Mouse (Mus musculus) midbrain, embryonic 13.5 days (tissue): ENCODE measurements at regions not wholly inside any gene's neighbourhood (a gene's known extent, or its start where the extent isn't known, plus 50 kb on each side); places are given as distances from the start of the nearest gene placed in this dataset.

Experiments used
- ATAC-seq: fragments of 200-750 bp; cut with Nextera tagmentation; 2 replicates; pipeline ENCODE4 v1.8.0; 2017; ENCODE audit warnings: mild to moderate bottlenecking, moderate TSS enrichment, moderate library complexity
- H3K27ac ChIP-seq: fragments of 300-500 bp; sonication (generic); 2 replicates; pipeline ENCODE4 v1.5.1; 2015; ENCODE audit warnings: inconsistent platforms, mild to moderate bottlenecking, moderate library complexity
- H3K27me3 ChIP-seq: fragments of 300-500 bp; sonication (generic); 2 replicates; pipeline ENCODE4 v1.6.1; 2015; ENCODE audit warnings: mild to moderate bottlenecking, inconsistent platforms
- H3K36me3 ChIP-seq: fragments of 300-500 bp; sonication (generic); 2 replicates; pipeline ENCODE4 v1.6.1; 2015; ENCODE audit warnings: mild to moderate bottlenecking, inconsistent platforms
- H3K4me1 ChIP-seq: fragments of 300-500 bp; sonication (generic); replicated peaks from 2 replicates; pipeline ENCODE4 v1.6.1; 2015; ENCODE audit warnings: inconsistent platforms
- H3K4me2 ChIP-seq: fragments of 300-500 bp; sonication (generic); replicated peaks from 2 replicates; pipeline ENCODE4 v1.6.1; 2015; ENCODE audit warnings: moderate library complexity, mild to moderate bottlenecking, inconsistent platforms
- H3K4me3 ChIP-seq: fragments of 300-500 bp; sonication (generic); replicated peaks from 2 replicates; pipeline ENCODE4 v1.5.1; 2015; ENCODE audit warnings: mild to moderate bottlenecking, inconsistent platforms
- H3K9ac ChIP-seq: fragments of 300-500 bp; sonication (generic); replicated peaks from 2 replicates; pipeline ENCODE4 v1.6.1; 2015; ENCODE audit warnings: mild to moderate bottlenecking, inconsistent platforms
- H3K9me3 ChIP-seq: fragments of 300-500 bp; sonication (generic); 2 replicates; pipeline ENCODE4 v1.6.1; 2016; ENCODE audit warnings: mild to moderate bottlenecking, inconsistent platforms
- WGBS: fragments of 180-500 bp; shearing (Covaris S2); methylation state at CpG from one replicate; pipeline ENCODE4 v1.1.7; 2015; 5-methylcytosine and 5-hydroxymethylcytosine counted together

DNA sequence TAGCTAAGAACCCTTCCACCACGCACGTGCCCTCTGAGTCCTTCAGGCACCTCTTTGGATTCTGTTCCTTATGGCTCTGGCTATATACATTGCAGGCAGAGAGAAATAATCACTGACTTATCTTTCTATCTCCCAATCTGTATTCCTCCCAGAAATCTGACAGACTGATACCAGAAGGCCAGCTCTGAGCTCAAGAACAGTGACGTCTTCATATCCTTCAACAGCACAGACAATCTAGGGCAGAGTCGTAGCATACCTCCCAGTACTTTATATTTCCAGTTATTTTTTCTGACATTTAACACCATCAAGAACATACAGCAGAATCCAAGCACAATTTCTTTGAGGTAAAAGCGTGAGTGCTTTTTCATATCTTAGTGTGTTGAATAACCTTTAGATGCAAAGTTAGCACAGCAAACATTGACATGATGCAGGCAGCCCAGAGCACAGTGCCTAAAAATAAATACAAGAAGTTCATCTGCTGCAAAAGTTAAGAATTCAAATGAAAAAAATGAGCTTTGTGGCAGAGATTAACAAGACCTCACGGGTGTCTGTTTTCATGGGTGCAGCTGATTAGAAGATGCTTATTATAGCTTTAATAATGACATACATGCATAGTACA is 358.1 kb upstream of the Satb1 start:
- Histone ChIP-seq H3K4me1 (no peaks in the 10 kb centered on the region), H3K9me3 (no peaks in the 10 kb centered on the region), H3K9ac (no peak overlapping the region), H3K4me3 (no peak overlapping the region), H3K4me2 (no peak overlapping the region), H3K27ac (no peak overlapping the region), H3K36me3 (no peaks in the 10 kb centered on the region), H3K27me3 (no peaks in the 10 kb centered on the region)
- WGBS, result 89% methylated on average over 6 of the region's 6 CpGs
- ATAC-seq, result no peak

DNA sequence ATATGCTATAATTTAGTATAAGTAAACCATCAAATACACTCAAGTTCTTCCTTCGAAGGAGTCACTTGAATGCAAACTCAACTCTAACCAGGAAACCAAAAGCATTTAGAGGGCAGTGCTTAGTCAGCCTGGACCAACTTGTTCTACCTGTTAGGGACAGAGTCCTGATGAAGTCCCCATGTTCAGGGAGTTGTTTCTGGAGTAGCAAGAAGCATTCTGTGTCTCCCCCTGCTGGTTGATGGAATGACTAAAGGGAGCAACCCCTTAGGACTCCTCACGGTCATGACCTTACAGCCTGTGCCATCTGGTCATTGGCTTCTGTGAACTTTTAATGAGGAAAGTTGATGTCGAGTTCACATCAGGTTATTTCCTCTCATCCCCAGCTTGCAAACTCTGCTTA is 349.6 kb upstream of the Satb1 start:
- Histone ChIP-seq H3K4me2 (no peak overlapping the region), H3K9me3 (peaks cover 3% of the 10 kb centered on the region; the same call in 1 of the 2 replicates), H3K36me3 (no peaks in the 10 kb centered on the region), H3K9ac (no peak overlapping the region), H3K27ac (no peak overlapping the region), H3K27me3 (no peaks in the 10 kb centered on the region), H3K4me3 (no peak overlapping the region), H3K4me1 (no peaks in the 10 kb centered on the region)
- ATAC-seq, result no peak
- WGBS, result 55% methylated on average over 3 of the region's 3 CpGs

DNA sequence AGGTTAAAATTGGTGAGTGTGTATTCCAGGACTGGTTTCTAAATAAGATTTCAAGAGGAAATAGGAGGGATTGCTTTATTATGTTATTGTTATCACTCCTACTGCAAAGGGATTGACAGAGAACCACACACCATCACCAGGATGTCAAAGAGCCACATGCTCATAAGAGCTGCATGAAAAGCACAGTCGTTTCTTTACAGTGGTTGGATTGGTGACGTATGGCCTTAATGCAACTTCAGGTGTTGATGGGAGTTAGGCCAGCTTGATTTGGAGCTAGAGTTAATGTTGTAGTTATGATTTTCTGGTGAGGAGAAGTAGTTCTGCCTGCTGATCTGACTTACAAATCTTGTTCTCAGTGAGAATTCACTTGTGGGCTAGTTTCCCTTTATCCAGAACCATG is 344.9 kb upstream of the Satb1 start:
- no peak overlapping the region for H3K4me2 ChIP-seq
- no peak overlapping the region for H3K27ac ChIP-seq
- H3K9me3 ChIP-seq, result peaks cover 3% of the 10 kb centered on the region; the same call in 1 of the 2 replicates
- H3K4me3 ChIP-seq, result no peak overlapping the region
- no peak overlapping the region for H3K9ac ChIP-seq
- H3K36me3 ChIP-seq, result no peaks in the 10 kb centered on the region
- no peaks in the 10 kb centered on the region for H3K4me1 ChIP-seq
- no peak for ATAC-seq
- no peaks in the 10 kb centered on the region for H3K27me3 ChIP-seq
- 89% methylated on average over 2 of the region's 2 CpGs for WGBS

DNA sequence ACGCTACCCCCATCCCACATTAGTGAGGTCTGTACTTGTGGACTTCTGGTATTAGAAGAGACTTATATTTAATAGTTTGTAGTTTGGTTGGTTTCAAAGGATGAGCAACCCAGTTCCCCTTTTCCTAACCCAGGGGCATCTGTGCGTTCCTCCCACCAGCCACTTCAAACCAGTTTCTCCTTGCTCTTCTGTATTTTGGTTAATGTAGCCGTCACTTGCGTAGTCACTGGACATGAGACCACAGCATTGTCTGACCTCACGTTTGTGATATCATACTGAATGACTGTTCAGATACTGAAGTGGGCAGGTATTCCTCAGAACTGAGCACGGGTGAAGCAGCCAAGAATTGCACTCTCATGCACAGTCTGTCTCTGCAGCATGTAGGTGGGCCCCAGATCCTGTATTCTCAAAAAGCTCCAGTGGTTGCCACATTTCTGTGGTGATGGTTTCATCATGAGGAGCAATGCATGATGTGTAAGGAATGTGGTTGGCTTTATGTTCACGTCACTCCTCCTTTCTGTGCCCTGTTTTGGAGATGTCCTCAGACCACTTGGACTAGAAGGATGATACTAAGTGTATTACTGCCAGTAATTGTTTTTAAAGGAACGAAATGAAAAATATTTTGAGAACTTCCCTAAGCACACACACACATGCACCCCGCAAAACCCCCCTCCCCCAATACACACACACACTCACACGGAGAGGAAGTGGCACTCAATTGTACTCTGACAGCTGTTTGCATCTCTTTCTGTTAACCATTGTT is 335.2 kb upstream of the Satb1 start:
- 90% methylated on average over 10 of the region's 10 CpGs for WGBS
- Histone ChIP-seq H3K4me3 (no peak overlapping the region), H3K36me3 (no peaks in the 10 kb centered on the region), H3K4me2 (no peak overlapping the region), H3K4me1 (no peaks in the 10 kb centered on the region), H3K9ac (no peak overlapping the region), H3K9me3 (no peaks in the 10 kb centered on the region), H3K27ac (no peak overlapping the region), H3K27me3 (no peaks in the 10 kb centered on the region)
- no peak for ATAC-seq

DNA sequence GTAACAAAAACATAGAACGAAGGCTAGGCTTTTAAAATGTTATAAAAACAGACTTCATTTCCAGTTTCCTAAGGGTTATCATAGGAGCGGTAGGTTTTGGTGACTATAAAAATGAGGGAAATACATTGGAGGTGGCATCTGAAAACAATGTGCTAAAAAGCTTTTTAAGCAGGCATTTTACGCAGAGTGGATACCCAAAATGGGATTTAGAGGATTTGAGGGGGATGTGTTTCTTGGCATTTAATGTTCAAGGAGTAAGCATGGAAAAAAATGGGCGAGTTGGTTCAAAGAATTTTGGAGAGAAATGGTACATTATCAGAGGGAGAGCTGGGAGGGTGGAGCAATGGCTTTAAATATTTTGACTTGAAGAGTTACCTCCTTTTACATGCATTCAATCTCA is 334.6 kb upstream of the Satb1 start:
- 85% methylated on average over 4 of the region's 4 CpGs for WGBS
- no peak overlapping the region for H3K9ac ChIP-seq
- H3K4me3 ChIP-seq, result no peak overlapping the region
- H3K27me3 ChIP-seq, result no peaks in the 10 kb centered on the region
- no peak overlapping the region for H3K4me2 ChIP-seq
- H3K9me3 ChIP-seq, result no peaks in the 10 kb centered on the region
- H3K36me3 ChIP-seq, result no peaks in the 10 kb centered on the region
- H3K4me1 ChIP-seq, result no peaks in the 10 kb centered on the region
- H3K27ac ChIP-seq, result no peak overlapping the region
- no peak for ATAC-seq

DNA sequence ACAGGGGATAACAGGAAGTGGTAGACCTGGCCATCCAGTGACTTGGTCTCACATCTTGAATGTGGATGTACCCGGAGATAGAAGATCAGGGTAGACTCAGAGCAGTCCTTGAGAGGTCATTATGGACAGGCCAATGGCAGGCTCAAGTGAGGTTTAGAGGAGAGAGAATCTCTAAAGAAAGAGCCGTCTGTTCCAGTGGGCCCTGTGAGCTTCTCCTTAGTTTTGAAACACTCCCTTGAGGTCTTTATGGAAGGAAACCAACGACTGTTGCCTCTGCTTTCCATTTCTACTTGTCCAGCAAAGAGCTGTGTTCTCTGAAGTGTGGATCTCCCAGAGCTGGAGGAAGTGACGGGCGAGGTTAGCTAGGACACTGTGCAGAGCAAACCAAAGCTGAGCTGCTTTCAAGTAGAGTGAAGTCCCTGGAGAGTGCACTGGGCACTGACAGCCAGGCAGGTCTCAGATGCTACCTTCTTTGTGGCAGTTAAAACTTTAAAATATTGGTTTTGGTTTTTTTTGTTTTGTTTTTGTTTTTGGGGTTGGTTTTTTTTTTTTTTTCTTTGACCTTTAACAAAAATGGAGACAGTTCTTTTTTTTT is 332.9 kb upstream of the Satb1 start:
- Histone ChIP-seq H3K9ac (no peak overlapping the region), H3K4me3 (no peak overlapping the region), H3K4me1 (no peaks in the 10 kb centered on the region), H3K27ac (no peak overlapping the region), H3K36me3 (no peaks in the 10 kb centered on the region), H3K9me3 (no peaks in the 10 kb centered on the region), H3K27me3 (no peaks in the 10 kb centered on the region), H3K4me2 (no peak overlapping the region)
- ATAC-seq, result no peak
- WGBS, result 90% methylated on average over 5 of the region's 5 CpGs

DNA sequence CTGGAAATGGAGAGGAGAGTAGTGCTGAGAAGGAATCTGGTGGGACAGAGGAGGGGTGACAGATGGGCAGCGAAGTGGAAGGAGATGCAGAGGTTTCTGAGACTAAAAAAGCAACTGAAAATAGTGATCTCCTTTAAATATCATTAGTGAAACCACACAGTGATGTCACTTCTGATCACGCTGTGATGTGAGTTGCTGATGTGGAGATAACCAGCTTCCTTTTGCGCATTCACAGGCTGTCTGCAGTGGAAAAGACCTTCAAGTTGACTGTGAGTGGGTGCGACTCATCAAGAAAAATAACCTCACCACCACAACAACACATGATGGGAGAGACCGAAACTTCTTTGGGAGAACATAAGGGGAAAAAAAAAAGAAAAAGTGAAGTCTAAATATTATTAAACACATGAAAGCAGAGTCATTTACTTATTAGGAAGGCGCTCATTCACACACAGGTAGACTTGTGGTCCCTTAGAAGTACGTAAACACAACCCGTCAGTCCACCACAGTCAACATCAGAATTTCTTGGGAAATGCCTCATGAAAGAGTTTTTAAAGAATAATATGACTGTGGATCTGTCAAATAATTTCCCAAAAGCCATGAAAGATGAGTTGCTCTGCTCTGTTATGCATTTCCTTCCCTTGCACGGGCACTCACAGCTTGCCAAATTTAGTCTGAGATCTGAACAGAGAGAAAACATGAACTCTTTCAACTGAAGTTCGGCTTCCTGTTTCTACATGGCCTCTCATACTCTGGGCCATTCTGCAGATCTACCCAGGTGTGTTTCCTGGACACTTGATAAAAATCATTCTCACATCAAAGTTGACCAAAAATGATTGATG is 329.7 kb upstream of the Satb1 start:
- H3K9me3 ChIP-seq, result no peaks in the 10 kb centered on the region
- no peak overlapping the region for H3K4me2 ChIP-seq
- H3K27me3 ChIP-seq, result no peaks in the 10 kb centered on the region
- ATAC-seq, result no peak
- H3K36me3 ChIP-seq, result no peaks in the 10 kb centered on the region
- H3K9ac ChIP-seq, result no peak overlapping the region
- no peaks in the 10 kb centered on the region for H3K4me1 ChIP-seq
- no peak overlapping the region for H3K27ac ChIP-seq
- no peak overlapping the region for H3K4me3 ChIP-seq
- 94% methylated on average over 10 of the region's 10 CpGs for WGBS

DNA sequence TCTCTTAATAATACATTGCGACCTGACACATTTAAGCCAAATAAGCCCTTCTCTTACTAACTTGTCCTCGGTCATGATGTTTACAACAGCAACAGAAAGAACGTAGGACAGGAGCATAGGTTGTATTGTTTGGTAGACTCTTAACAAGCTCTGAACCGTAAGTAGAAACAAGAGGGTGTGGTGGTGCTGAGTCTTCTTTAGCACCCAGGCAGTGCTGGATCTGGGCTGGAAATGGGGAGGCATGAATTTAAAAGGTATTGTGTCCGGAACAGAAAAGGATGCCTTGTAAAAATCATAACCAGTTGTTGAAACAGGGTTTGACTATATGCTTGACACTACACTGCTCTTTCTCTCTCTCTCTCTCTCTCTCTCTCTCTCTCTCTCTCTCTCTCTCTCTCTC is 317.4 kb upstream of the Satb1 start:
- ATAC-seq, result no peak

DNA sequence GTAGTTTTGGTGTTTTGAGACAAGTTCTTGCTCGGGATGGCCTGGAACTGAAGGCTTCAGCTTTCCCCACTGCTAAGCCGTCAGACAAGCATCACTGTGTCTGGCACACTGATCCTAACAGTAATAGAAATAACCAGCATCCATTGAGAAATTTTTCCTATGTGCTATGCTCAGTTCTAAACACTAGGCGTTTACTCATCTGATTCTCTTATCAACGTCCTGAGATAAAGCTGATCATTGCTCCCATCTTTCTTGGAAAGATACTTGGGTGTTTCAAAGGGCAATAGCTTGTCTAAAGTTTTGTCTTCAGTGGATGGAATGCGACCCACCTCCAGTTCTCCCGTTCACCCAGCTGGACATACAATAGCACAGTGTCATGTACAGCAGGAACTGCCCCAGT is 316.7 kb upstream of the Satb1 start:
- H3K9me3 ChIP-seq, result no peaks in the 10 kb centered on the region
- 90% methylated on average over 6 of the region's 6 CpGs for WGBS
- no peak overlapping the region for H3K27ac ChIP-seq
- no peaks in the 10 kb centered on the region for H3K27me3 ChIP-seq
- no peaks in the 10 kb centered on the region for H3K36me3 ChIP-seq
- no peak overlapping the region for H3K4me3 ChIP-seq
- no peak overlapping the region for H3K4me2 ChIP-seq
- no peak overlapping the region for H3K9ac ChIP-seq
- no peaks in the 10 kb centered on the region for H3K4me1 ChIP-seq
- ATAC-seq, result no peak

More for the DNA sequence above, 317.4 kb upstream of the Satb1 start:
- Histone ChIP-seq H3K4me1 (no peaks in the 10 kb centered on the region), H3K4me2 (no peak overlapping the region), H3K27me3 (no peaks in the 10 kb centered on the region), H3K4me3 (no peak overlapping the region), H3K9me3 (no peaks in the 10 kb centered on the region), H3K36me3 (no peaks in the 10 kb centered on the region), H3K27ac (no peak overlapping the region), H3K9ac (no peak overlapping the region)
- WGBS, result 93% methylated on average over 5 of the region's 5 CpGs

DNA sequence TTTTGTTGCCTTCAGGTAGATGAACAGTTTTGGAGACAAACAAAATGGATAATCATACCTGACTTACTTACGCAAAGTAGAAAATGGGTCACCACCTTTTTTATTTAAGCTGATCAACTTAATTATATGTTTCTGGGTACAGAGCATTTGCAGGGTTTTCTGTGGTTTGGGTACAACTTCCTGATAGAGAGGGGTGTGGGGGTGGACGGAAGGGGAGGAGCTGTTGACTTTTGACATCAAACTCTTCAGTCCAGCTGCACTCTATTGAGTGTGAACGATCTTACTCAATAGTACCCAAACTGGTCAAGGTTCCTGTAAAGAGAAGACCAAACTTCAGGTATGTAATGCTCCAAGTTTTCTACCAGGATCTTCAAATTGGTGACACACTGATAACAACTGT is 316.0 kb upstream of the Satb1 start:
- no peak overlapping the region for H3K27ac ChIP-seq
- 92% methylated on average over 3 of the region's 3 CpGs for WGBS
- ATAC-seq, result no peak
- H3K9ac ChIP-seq, result no peak overlapping the region
- no peaks in the 10 kb centered on the region for H3K9me3 ChIP-seq
- no peak overlapping the region for H3K4me2 ChIP-seq
- H3K27me3 ChIP-seq, result no peaks in the 10 kb centered on the region
- no peaks in the 10 kb centered on the region for H3K36me3 ChIP-seq
- no peak overlapping the region for H3K4me3 ChIP-seq
- no peaks in the 10 kb centered on the region for H3K4me1 ChIP-seq

DNA sequence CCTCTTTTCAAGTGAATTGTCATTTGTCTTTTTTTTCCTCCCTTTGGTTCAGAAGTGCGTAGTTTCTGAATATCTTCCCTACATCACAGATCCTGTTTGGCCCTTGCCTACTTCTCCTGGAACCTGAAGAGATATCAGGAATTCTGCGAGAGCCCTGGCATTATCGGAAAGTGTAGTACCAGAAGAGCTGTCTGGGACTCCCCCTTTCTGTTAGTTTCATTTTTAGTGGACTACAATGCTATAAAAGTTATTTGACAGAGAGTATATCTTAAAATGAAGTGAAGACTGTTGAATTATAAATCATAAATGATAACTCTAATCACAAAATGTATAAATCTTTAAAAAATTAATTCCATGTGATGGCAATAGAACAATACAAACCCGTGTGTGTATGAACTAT is 270.8 kb upstream of the Satb1 start:
- WGBS, result 88% methylated on average over 4 of the region's 4 CpGs

DNA sequence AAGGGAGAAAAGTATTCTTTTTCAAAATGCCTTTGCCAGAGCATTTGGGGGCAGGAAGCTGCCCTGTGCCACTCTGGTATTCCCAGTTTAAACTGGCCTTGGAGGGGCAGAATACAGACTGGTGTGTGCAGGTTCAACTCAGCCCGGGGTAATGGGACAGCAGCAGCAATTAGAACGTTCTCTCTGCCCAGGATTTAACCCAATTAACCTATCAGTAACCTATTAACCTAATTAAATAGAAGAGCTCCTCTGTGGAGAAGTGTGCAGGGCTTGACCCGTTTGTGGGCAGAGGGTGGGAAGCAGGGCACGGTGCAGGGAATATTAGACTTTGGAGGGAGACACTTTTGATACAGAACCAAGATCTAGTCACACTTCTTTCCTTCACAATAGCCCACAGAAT is 252.7 kb upstream of the Satb1 start:
- no peak for ATAC-seq
- no peaks in the 10 kb centered on the region for H3K27me3 ChIP-seq
- H3K9ac ChIP-seq, result no peak overlapping the region
- no peak overlapping the region for H3K4me2 ChIP-seq
- no peaks in the 10 kb centered on the region for H3K9me3 ChIP-seq
- no peaks in the 10 kb centered on the region for H3K4me1 ChIP-seq
- H3K27ac ChIP-seq, result no peak overlapping the region
- no peaks in the 10 kb centered on the region for H3K36me3 ChIP-seq
- H3K4me3 ChIP-seq, result no peak overlapping the region
- 65% methylated on average over 4 of the region's 4 CpGs for WGBS

More for the DNA sequence above, 270.8 kb upstream of the Satb1 start:
- Histone ChIP-seq H3K27me3 (no peaks in the 10 kb centered on the region), H3K4me1 (no peaks in the 10 kb centered on the region), H3K4me3 (no peak overlapping the region), H3K4me2 (no peak overlapping the region), H3K27ac (no peak overlapping the region), H3K9ac (no peak overlapping the region), H3K36me3 (no peaks in the 10 kb centered on the region), H3K9me3 (no peaks in the 10 kb centered on the region)
- ATAC-seq, result no peak
